Mouse (Mus musculus): ENCODE measurements around the gene Srf. TPM values are rescaled to one million over a fixed set of nuclear protein-coding genes. Genes with fewer than 3 reads are reported as not detected.
A peak's percentile ranks its signal among the peaks of the same experiment; 100 is the strongest.
"Not testable (repeated sequence)": the region's sequence is repeated elsewhere in the genome, so short reads cannot be mapped to it uniquely, and the experiment has no call there.

Srf gene
- total RNA-seq, 2 experiments from 2014 or later = 58.8 to 63.8 TPM

GRCm38 (mm10) chr17:46559146-46559545 lies 3.2 kb upstream of the Srf start:
- no peak for DNase-seq (ENCODE audit: low spot score in 2 of 2)
- intact Hi-C loops (cut with DNase I) = no loop called here

- intact Hi-C loops (cut with DNase I) = no loop called here
- DNase-seq (ENCODE audit: low spot score in 2 of 2) = no peak
These were observed 2.2 kb upstream of the Srf start for GRCm38 (mm10) chr17:46558151-46558550.

GRCm38 (mm10) chr17:46557321-46557720 lies 1.3 kb upstream of the Srf start:
- intact Hi-C loops (cut with DNase I); DNase-seq (ENCODE audit: low spot score in 2 of 2): not testable (repeated sequence)

- intact Hi-C loops (cut with DNase I) = no loop called here
- DNase-seq (ENCODE audit: low spot score in 2 of 2) = no peak
These were observed 590 bp upstream of the Srf start for GRCm38 (mm10) chr17:46556584-46556945.

GRCm38 (mm10) chr17:46554977-46555672 lies 850 bp downstream of the Srf start:
- no peak for DNase-seq (ENCODE audit: low spot score in 2 of 2)
- intact Hi-C loops (cut with DNase I) = loop anchor here (2.0 kb wide), 1 partner anchor 82 kb away; no protein-coding TSS in a partner anchor

GRCm38 (mm10) chr17:46554646-46554976 lies 1.4 kb downstream of the Srf start:
- intact Hi-C loops (cut with DNase I) = loop anchor here (2.0 kb wide), 1 partner anchor 82 kb away; no protein-coding TSS in a partner anchor

GRCm38 (mm10) chr17:46553926-46554325 lies 2.0 kb downstream of the Srf start:
- DNase-seq (ENCODE audit: low spot score in 2 of 2) = no peak
- intact Hi-C loops (cut with DNase I) = loop anchor here (2.0 kb wide), 1 partner anchor 83 kb away; no protein-coding TSS in a partner anchor

More at GRCm38 (mm10) chr17:46554646-46554976, 1.4 kb downstream of the Srf start:
- peak in 1 of 2 experiments; percentile 64 for DNase-seq (ENCODE audit: low spot score in 2 of 2)

- intact Hi-C loops (cut with DNase I) = no loop called here
- no peak for DNase-seq (ENCODE audit: low spot score in 2 of 2)
These were observed 2.5 kb downstream of the Srf start for GRCm38 (mm10) chr17:46553469-46553868.

- peak; percentile 90 to 97 for DNase-seq (ENCODE audit: low spot score in 2 of 2)
- intact Hi-C loops (cut with DNase I) = no loop called here
These were observed 3.0 kb downstream of the Srf start for GRCm38 (mm10) chr17:46552841-46553423.

GRCm38 (mm10) chr17:46552151-46552550 lies 3.8 kb downstream of the Srf start:
- DNase-seq (ENCODE audit: low spot score in 2 of 2) = no peak
- intact Hi-C loops (cut with DNase I) = no loop called here

GRCm38 (mm10) chr17:46551369-46551768 lies 4.6 kb downstream of the Srf start:
- no peak for DNase-seq (ENCODE audit: low spot score in 2 of 2)
- intact Hi-C loops (cut with DNase I) = no loop called here

- DNase-seq (ENCODE audit: low spot score in 2 of 2) = no peak
- intact Hi-C loops (cut with DNase I) = no loop called here
These were observed 5.1 kb downstream of the Srf start for GRCm38 (mm10) chr17:46550904-46551303.

- intact Hi-C loops (cut with DNase I) = loop anchor here (5.0 kb wide), 1 partner anchor 98 kb away; the partner anchor contains the start of genes Klc4 and Mrpl2
These were observed 6.3 kb downstream of the Srf start for GRCm38 (mm10) chr17:46549642-46550041.

GRCm38 (mm10) chr17:46549193-46549592 lies 6.8 kb downstream of the Srf start:
- intact Hi-C loops (cut with DNase I) = loop anchor here (5.0 kb wide), 1 partner anchor 98 kb away; the partner anchor contains the start of genes Klc4 and Mrpl2
- no peak for DNase-seq (ENCODE audit: low spot score in 2 of 2)

More at GRCm38 (mm10) chr17:46549642-46550041, 6.3 kb downstream of the Srf start:
- no peak for DNase-seq (ENCODE audit: low spot score in 2 of 2)

- intact Hi-C loops (cut with DNase I) = loop anchor here (5.0 kb wide), 1 partner anchor 99 kb away; the partner anchor contains the start of genes Klc4 and Mrpl2
- no peak for DNase-seq (ENCODE audit: low spot score in 2 of 2)
These were observed 7.2 kb downstream of the Srf start for GRCm38 (mm10) chr17:46548741-46549140.

- DNase-seq (ENCODE audit: low spot score in 2 of 2) = no peak
- intact Hi-C loops (cut with DNase I) = loop anchor here (5.0 kb wide), 1 partner anchor 99 kb away; the partner anchor contains the start of genes Klc4 and Mrpl2
These were observed 8.1 kb downstream of the Srf start for GRCm38 (mm10) chr17:46547923-46548322.

- intact Hi-C loops (cut with DNase I) = loop anchor here (5.0 kb wide), 1 partner anchor 100 kb away; the partner anchor contains the start of genes Klc4 and Mrpl2
- DNase-seq (ENCODE audit: low spot score in 2 of 2) = no peak
These were observed 9.0 kb downstream of the Srf start for GRCm38 (mm10) chr17:46546995-46547394.

GRCm38 (mm10) chr17:46546591-46546990 lies 9.4 kb downstream of the Srf start:
- intact Hi-C loops (cut with DNase I) = loop anchor here (5.0 kb wide), 1 partner anchor 101 kb away; the partner anchor contains the start of genes Klc4 and Mrpl2
- DNase-seq (ENCODE audit: low spot score in 2 of 2) = no peak

GRCm38 (mm10) chr17:46545813-46546564 lies 10.0 kb downstream of the Srf start, which contains the start of gene Cul9:
Gene Cul9 (minus strand): TSS chr17:46546388.
- DNase-seq (ENCODE audit: low spot score in 2 of 2) = peak; percentile 90 to 94
- intact Hi-C loops (cut with DNase I) = loop anchor here (5.0 kb wide), 1 partner anchor 101 kb away; the partner anchor contains the start of genes Klc4 and Mrpl2

GRCm38 (mm10) chr17:46543661-46544060 lies 12.3 kb downstream of the Srf start:
- peak in 1 of 2 experiments; percentile 75 for DNase-seq (ENCODE audit: low spot score in 2 of 2)
- intact Hi-C loops (cut with DNase I) = loop anchor here (5.0 kb wide), 1 partner anchor 36 kb away; no protein-coding TSS in a partner anchor

Data from left cerebral cortex, postnatal 25 days (tissue).